24 mouse cellular contexts compared by ENCODE assay signal in the genomic region with DNA sequence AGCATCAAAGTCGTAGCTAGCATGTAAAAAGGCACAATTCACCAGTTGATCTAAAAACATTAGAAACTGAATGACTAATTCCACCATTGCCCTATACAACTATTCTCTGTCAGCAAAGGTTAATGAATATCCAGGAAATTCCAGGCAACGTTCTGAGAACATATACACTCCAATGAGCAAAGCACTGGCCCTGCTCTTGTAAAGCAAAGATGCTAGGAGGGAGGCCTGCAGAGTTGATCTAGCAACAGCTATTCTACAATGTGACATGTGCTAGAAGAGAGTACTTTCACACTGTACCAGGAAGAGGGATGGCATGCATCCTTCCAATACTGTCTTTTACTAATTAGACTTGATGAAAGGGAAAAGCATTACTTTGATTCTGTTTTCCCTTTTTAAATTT.
"Had no signal": no experiment of that assay in that cellular context is flagged by ENCODE, and none has a peak within 500 bp of the region (broad histone marks: within the 10 kb centered on the region; RNA-seq: fewer than 3 reads in every experiment).

No protein-coding gene starts in this region.

- H3K9ac ChIP-seq: heart, embryonic 13.5 days; heart, embryonic 15.5 days; hindbrain, embryonic 13.5 days; hindbrain, embryonic 15.5 days; limb, embryonic 13.5 days; limb, embryonic 15.5 days; liver, embryonic 12.5 days; liver, embryonic 14.5 days had no signal

- H3K4me1 ChIP-seq: heart, embryonic 15.5 days; hindbrain, embryonic 15.5 days; limb, embryonic 13.5 days; limb, embryonic 15.5 days; liver, embryonic 12.5 days had no signal

- H3K27me3 ChIP-seq: heart, embryonic 13.5 days; heart, embryonic 15.5 days; hindbrain, embryonic 13.5 days; hindbrain, embryonic 15.5 days; limb, embryonic 13.5 days; liver, embryonic 12.5 days had no signal

- H3K4me3 ChIP-seq: gastrocnemius, adult 2 months; heart, adult 2 months; heart, embryonic 13.5 days; heart, embryonic 15.5 days; hindbrain, embryonic 13.5 days; hindbrain, embryonic 15.5 days; limb, embryonic 13.5 days; limb, embryonic 15.5 days; liver, embryonic 12.5 days had no signal

- H3K4me2 ChIP-seq: heart, embryonic 11.5 days; heart, embryonic 13.5 days; heart, embryonic 15.5 days; hindbrain, embryonic 13.5 days; hindbrain, embryonic 15.5 days; limb, embryonic 13.5 days; limb, embryonic 15.5 days; liver, embryonic 12.5 days had no signal

- H3K27ac ChIP-seq: gastrocnemius, adult 2 months; heart, adult 2 months; heart, embryonic 13.5 days; heart, embryonic 15.5 days; hindbrain, embryonic 13.5 days; hindbrain, embryonic 15.5 days; hindbrain, postnatal 0 days; limb, embryonic 13.5 days; limb, embryonic 15.5 days; liver, embryonic 12.5 days; liver, embryonic 14.5 days had no signal

- ATAC-seq: hindbrain, postnatal 0 days; intestine, embryonic 16.5 days; liver, embryonic 12.5 days had no signal

- H3K9me3 ChIP-seq: heart, embryonic 13.5 days; heart, embryonic 15.5 days; hindbrain, embryonic 13.5 days; hindbrain, embryonic 15.5 days; limb, embryonic 13.5 days; limb, embryonic 15.5 days; liver, embryonic 12.5 days had no signal

- DNase-seq: gastrocnemius, adult 2 months; gastrocnemius, postnatal 10 days; gastrocnemius, postnatal 25 days; heart, adult 11 months; heart, adult 2 months; heart, postnatal 14 days; heart, postnatal 36 days; kidney, adult 18-20 months; kidney, adult 9 months; kidney, postnatal 14 days; layer of hippocampus, adult 9-11 months; layer of hippocampus, postnatal 36 days; left cerebral cortex, postnatal 4 days had no signal

- H3K36me3 ChIP-seq: heart, embryonic 13.5 days; heart, embryonic 15.5 days; hindbrain, embryonic 13.5 days; hindbrain, embryonic 15.5 days; limb, embryonic 13.5 days; limb, embryonic 15.5 days; liver, embryonic 12.5 days had no signal
